ENCODE assay signal across 23 mouse cellular contexts in the genomic region with DNA sequence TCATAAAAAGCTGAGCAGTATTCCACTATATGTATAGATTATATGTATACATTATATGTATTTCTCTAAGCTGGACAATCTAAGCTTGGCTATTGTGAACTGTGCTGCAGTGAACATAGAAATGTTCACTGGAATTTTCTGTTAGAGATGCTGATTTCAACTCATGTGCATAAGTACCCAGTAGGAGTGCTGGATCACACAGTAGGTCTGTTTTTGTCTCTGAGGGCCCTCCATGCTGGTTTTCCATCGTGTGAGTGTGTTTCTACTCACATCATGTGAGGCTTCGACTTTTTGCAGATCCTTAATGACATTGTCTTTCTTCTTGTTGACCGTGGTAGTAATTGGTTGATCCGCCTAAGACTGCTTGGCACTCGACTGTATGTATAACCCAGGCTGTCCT. TPM values are rescaled to one million over a fixed set of nuclear protein-coding genes. Genes with fewer than 3 reads are reported as not detected.
DNase-seq lines count a peak whose midpoint lies in the region; ATAC-seq and TF ChIP-seq lines count a peak whose summit lies in the region.
"Had no signal": no experiment of that assay in that cellular context is flagged by ENCODE, and none has a peak within 500 bp of the region (broad histone marks: within the 10 kb centered on the region; RNA-seq: fewer than 3 reads in every experiment).

No protein-coding gene starts in this region.

- TF ChIP-seq POLR2A in CH12.LX (IDR thresholded peaks at IDR 0.05; ENCODE audit: low read depth, low read length) (no peak), MEL (IDR thresholded peaks at IDR 0.05; ENCODE audit: control insufficient read depth in 1 of 2, insufficient read depth in 1 of 2, low read depth in 1 of 2, low read length in 2 of 2, poor library complexity in 1 of 2) (no peak)

- DNase-seq in heart, adult 11 months = peak; percentile 28
- no peak for DNase-seq in heart, postnatal 4 days
- no peak for DNase-seq in CH12.LX (ENCODE audit: extremely low read depth)
- DNase-seq in MEL (ENCODE audit: low read depth, low spot score) = no peak
- no peak for DNase-seq in kidney, adult 18-20 months
- DNase-seq: adrenal gland, adult 2 months; adrenal gland, adult 8-10 months; adrenal gland, postnatal 10 days; adrenal gland, postnatal 14 days; adrenal gland, postnatal 25 days; adrenal gland, postnatal 36 days; B cell, adult 2 months; cerebellum, adult 11 months; cerebellum, adult 11-12 months; cerebellum, adult 18-20 months; cerebellum, adult 2 months; cerebellum, adult 8-10 months had no signal

- no peak overlapping the region for H3K4me3 ChIP-seq in CH12.LX (replicated peaks in 1 of 3; ENCODE audit: low read depth in 2 of 3, low read length in 2 of 3, poor library complexity in 1 of 3)
- no peak overlapping the region for H3K4me3 ChIP-seq in MEL (ENCODE audit: control insufficient read depth in 1 of 2, insufficient read depth in 1 of 2, low read depth in 2 of 2, low read length in 2 of 2)

- dilution Hi-C loops in CH12.LX (cut with MboI; ENCODE audit: extremely low pct_ligation_motif_present, extremely low pct_unique_long_range_greater_than_20kb, low sequenced_read_pairs) = no loop called here

- TF ChIP-seq EP300 in CH12.LX (IDR thresholded peaks at IDR 0.05; ENCODE audit: low read length) (no peak), MEL (IDR thresholded peaks at IDR 0.05; ENCODE audit: low read depth in 1 of 2, low read length in 2 of 2) (no peak)

- no peak for ATAC-seq in frontal cortex, adult (ENCODE audit: low TSS enrichment)
- ATAC-seq: activated CD4-positive, CD25-positive, alpha-beta regulatory T cell, adult 4 months; CD4-positive, CD25-positive, alpha-beta regulatory T cell, adult 4 months; Patski had no signal

- TF ChIP-seq CTCF in CH12.LX (conservative IDR thresholded peaks at IDR 0.05 in 1 of 2, IDR thresholded peaks at IDR 0.05 in 1 of 2; ENCODE audit: low read depth in 2 of 2, low read length in 2 of 2) = no peak
- TF ChIP-seq CTCF in MEL (IDR thresholded peaks at IDR 0.05 in 2 of 3, conservative IDR thresholded peaks at IDR 0.05 in 1 of 3; ENCODE audit: control insufficient read depth in 1 of 3, insufficient read depth in 1 of 3, low read depth in 2 of 3, low read length in 3 of 3, poor library complexity in 1 of 3, severe bottlenecking in 1 of 3) = no peak

- H3K9ac ChIP-seq in CH12.LX (ENCODE audit: insufficient read depth, low read depth) (no peak overlapping the region), MEL (ENCODE audit: control insufficient read depth, low read depth, low read length, poor library complexity, severe bottlenecking) (no peak overlapping the region)

- H3K9me3 ChIP-seq in CH12.LX (replicated peaks; ENCODE audit: low read length) (no peaks in the 10 kb centered on the region), MEL (replicated peaks; ENCODE audit: insufficient read depth, low read length) (no peaks in the 10 kb centered on the region)
- H3K9me3 ChIP-seq: G1E had no signal

- in situ Hi-C loops in CH12.LX (cut with MboI; ENCODE audit: low pct_ligation_motif_present, low pct_unique_long_range_greater_than_20kb, low sequenced_read_pairs) = loop anchor here (25.0 kb wide), 1 partner anchor 263 kb away; no protein-coding TSS in a partner anchor

- H3K4me1 ChIP-seq in CH12.LX (ENCODE audit: control insufficient read depth in 1 of 2, insufficient read depth in 2 of 2) (peaks cover 5 to 10% of the 10 kb centered on the region in 2 experiments), MEL (ENCODE audit: control insufficient read depth in 1 of 2, insufficient read depth in 2 of 2, low read length in 2 of 2) (peaks cover 0 to 2% of the 10 kb centered on the region in 2 experiments; a peak in 1 of 4 replicates)

- no peaks in the 10 kb centered on the region for H3K27me3 ChIP-seq in CH12.LX (replicated peaks)
- no peaks in the 10 kb centered on the region for H3K27me3 ChIP-seq in MEL (ENCODE audit: control insufficient read depth in 1 of 2, insufficient read depth in 2 of 2, low read length in 2 of 2)
- H3K27me3 ChIP-seq: Patski had no signal

- no peak overlapping the region for H3K27ac ChIP-seq in CH12.LX (ENCODE audit: insufficient read depth, low read depth)
- no peak overlapping the region for H3K27ac ChIP-seq in MEL (ENCODE audit: control insufficient read depth, low read depth, low read length)

- H3K79me2 ChIP-seq in CH12.LX (replicated peaks; ENCODE audit: control insufficient read depth, extremely low read depth, insufficient read depth, poor library complexity, severe bottlenecking) (no peaks in the 10 kb centered on the region), MEL (ENCODE audit: control insufficient read depth, insufficient read depth, low read length, poor library complexity) (no peaks in the 10 kb centered on the region)

- no peak for TF ChIP-seq RAD21 in CH12.LX (IDR thresholded peaks at IDR 0.05; ENCODE audit: low read depth, low read length)
- TF ChIP-seq RAD21 in MEL (IDR thresholded peaks at IDR 0.05; ENCODE audit: low read depth, low read length) = no peak

- peaks cover 3% of the 10 kb centered on the region in 2 experiments for H3K36me3 ChIP-seq in CH12.LX (replicated peaks in 1 of 2; ENCODE audit: control insufficient read depth in 1 of 2, insufficient read depth in 1 of 2, low read length in 1 of 2)
- peaks cover 0 to 4% of the 10 kb centered on the region in 2 experiments; a peak in 2 of 4 replicates for H3K36me3 ChIP-seq in MEL (ENCODE audit: control insufficient read depth in 1 of 2, insufficient read depth in 2 of 2, low read length in 2 of 2)
- H3K36me3 ChIP-seq: G1E had no signal

- H3K4me2 ChIP-seq in CH12.LX (ENCODE audit: insufficient read depth, low read depth, poor library complexity, severe bottlenecking) = no peak overlapping the region

TF ChIP-seq in CH12.LX, 34 proteins besides CTCF, POLR2A, EP300 and RAD21:
- peak; percentile 81 for TF ChIP-seq ZKSCAN1 (IDR thresholded peaks at IDR 0.05; ENCODE audit: borderline replicate concordance, low read depth, low read length)
- TF ChIP-seq PAX5 (IDR thresholded peaks at IDR 0.05; ENCODE audit: low read length) = no peak

TF ChIP-seq in MEL, 35 proteins besides CTCF, POLR2A, EP300 and RAD21:
- TF ChIP-seq ZKSCAN1 (IDR thresholded peaks at IDR 0.05; ENCODE audit: low read depth, low read length) (peak; percentile 70), NELFE (IDR thresholded peaks at IDR 0.05; ENCODE audit: low read depth, low read length) (no peak), CHD2 (IDR thresholded peaks at IDR 0.05; ENCODE audit: low read length) (no peak)
TF ChIP-seq in MEL: peak in this region for 1.

RNA-seq across cellular contexts. Expression of gene Arhgef33, which starts 8.4 kb away (rescaled TPM):
- 1 to 10 TPM; 1.1 to 1.5 TPM for total RNA-seq in heart, postnatal 4 days (2021)
- 0.50 and 0.55 TPM in 2 replicates for total RNA-seq in CH12.LX (2012; rRNA removed)
- total RNA-seq in CH12.LX (2014; rRNA removed) = 0.12 TPM in 1 of 2 replicates, not detected in the other
- polyA plus RNA-seq in CH12.LX (2012; ENCODE audit: insufficient read length, low read depth) = not detected in 2 replicates
- 0.08 TPM in 1 of 2 replicates, not detected in the other for total RNA-seq in MEL (2012; rRNA removed)
- not detected for polyA plus RNA-seq in MEL (2012; ENCODE audit: insufficient read depth in 1 of 2, insufficient read length in 2 of 2, low read depth in 1 of 2, low replicate concordance in 2 of 2, missing spikeins in 1 of 2)
- polyA plus RNA-seq: C2C12; CD4-positive, CD25-positive, alpha-beta regulatory T cell, adult 4 months; G1E had no signal

RNA-seq across cellular contexts. Expression of gene Dhx57, which starts 8.6 kb away (rescaled TPM):
- total RNA-seq in heart, postnatal 4 days (2021) = 1 to 10 TPM; 9.2 to 9.3 TPM
- 13.6 and 20.3 TPM in 2 replicates for total RNA-seq in CH12.LX (2012; rRNA removed)
- 22.0 and 22.4 TPM in 2 replicates for total RNA-seq in CH12.LX (2014; rRNA removed)
- 19.2 and 21.7 TPM in 2 replicates for polyA plus RNA-seq in CH12.LX (2012; ENCODE audit: insufficient read length, low read depth)
- total RNA-seq in MEL (2012; rRNA removed) = 3.4 and 4.1 TPM in 2 replicates
- 1 to 10 TPM in 1 of 2 experiments, not detected in 1; 6.8 TPM for polyA plus RNA-seq in MEL (2012; ENCODE audit: insufficient read depth in 1 of 2, insufficient read length in 2 of 2, low read depth in 1 of 2, low replicate concordance in 2 of 2, missing spikeins in 1 of 2)

RNA-seq across cellular contexts. Expression of gene Morn2, which starts 8.8 kb away (rescaled TPM):
- total RNA-seq in heart, postnatal 4 days (2021) = 10 to 100 TPM; 13.3 to 15.6 TPM
- total RNA-seq in CH12.LX (2012; rRNA removed) = 18.3 and 18.4 TPM in 2 replicates
- 13.9 and 14.5 TPM in 2 replicates for total RNA-seq in CH12.LX (2014; rRNA removed)
- polyA plus RNA-seq in CH12.LX (2012; ENCODE audit: insufficient read length, low read depth) = 17.2 and 18.1 TPM in 2 replicates
- total RNA-seq in MEL (2012; rRNA removed) = 7.4 and 9.0 TPM in 2 replicates
- 10 to 100 TPM in 1 of 2 experiments, not detected in 1; 18.1 TPM for polyA plus RNA-seq in MEL (2012; ENCODE audit: insufficient read depth in 1 of 2, insufficient read length in 2 of 2, low read depth in 1 of 2, low replicate concordance in 2 of 2, missing spikeins in 1 of 2)
